Mouse (Mus musculus) limb, embryonic 14.5 days (tissue): ENCODE measurements at regions not wholly inside any gene's neighbourhood (a gene's known extent, or its start where the extent isn't known, plus 50 kb on each side); places are given as distances from the start of the nearest gene placed in this dataset.

Source experiments
- ATAC-seq: fragments of 200-750 bp; cut with Nextera tagmentation; 2 replicates; pipeline ENCODE4 v1.8.0; 2017; ENCODE audit warnings: low read depth, moderate number of reproducible peaks, moderate TSS enrichment; ENCODE audit not compliant: low FRiP score
- DNase-seq: peaks from one replicate; pipeline ENCODE4 v3.0.0-alpha.2; 2015; ENCODE audit warnings: low spot score
- H3K27ac ChIP-seq: fragments of 300-500 bp; sonication (generic); replicated peaks from 2 replicates; pipeline ENCODE4 v1.5.1; 2014; ENCODE audit warnings: low read depth, mild to moderate bottlenecking, low read length, moderate library complexity, mixed read lengths
- H3K27me3 ChIP-seq: fragments of 300-500 bp; sonication (generic); 2 replicates; pipeline ENCODE4 v1.6.1; 2014; ENCODE audit warnings: low read length, mixed read lengths; ENCODE audit not compliant: control insufficient read depth, insufficient read depth
- H3K36me3 ChIP-seq: fragments of 300-500 bp; sonication (generic); 2 replicates; pipeline ENCODE4 v1.6.1; 2014; ENCODE audit warnings: mild to moderate bottlenecking, low read length, moderate library complexity, mixed read lengths; ENCODE audit not compliant: control insufficient read depth, insufficient read depth
- H3K4me1 ChIP-seq: fragments of 300-500 bp; sonication (generic); 2 replicates; pipeline ENCODE4 v1.6.1; 2014; ENCODE audit warnings: antibody characterized with exemption, low read length, mixed read lengths; ENCODE audit not compliant: control insufficient read depth, insufficient read depth
- H3K4me2 ChIP-seq: fragments of 300-500 bp; sonication (generic); replicated peaks from 2 replicates; pipeline ENCODE4 v1.6.1; 2014; ENCODE audit warnings: low read depth, mild to moderate bottlenecking, low read length, moderate library complexity; ENCODE audit not compliant: severe bottlenecking
- H3K4me3 ChIP-seq: fragments of 300-500 bp; sonication (generic); replicated peaks from 2 replicates; pipeline ENCODE4 v1.5.1; 2014; ENCODE audit warnings: low read length
- H3K9ac ChIP-seq: fragments of 300-500 bp; sonication (generic); 2 replicates; pipeline ENCODE4 v1.6.1; 2014; ENCODE audit warnings: mild to moderate bottlenecking, low read depth, low read length, moderate library complexity; ENCODE audit not compliant: severe bottlenecking
- H3K9me3 ChIP-seq: fragments of 300-500 bp; sonication (generic); 2 replicates; pipeline ENCODE4 v1.6.1; 2016; ENCODE audit warnings: low read length; ENCODE audit not compliant: control insufficient read depth
- POLR2A ChIP-seq: fragments of 200-500 bp; IDR thresholded peaks from 2 replicates; pipeline ENCODE4 v1.8.0; 2012; ENCODE audit warnings: inconsistent platforms, mild to moderate bottlenecking, moderate library complexity, borderline replicate concordance; ENCODE audit not compliant: insufficient read depth, insufficient read length; ENCODE audit errors: extremely low read depth
- WGBS: fragments of 180-500 bp; shearing (Covaris S2); extraction: QIAGEN DNeasy Blood & Tissue Kit; methylation state at CpG from one replicate; pipeline ENCODE4 v1.1.7; 2014; 5-methylcytosine and 5-hydroxymethylcytosine counted together

GRCm38 (mm10) chr2:48315306-48315705 lies 498.6 kb upstream of the Acvr2a start:
- no peak for TF ChIP-seq POLR2A
- H3K27ac ChIP-seq, result no peak overlapping the region

GRCm38 (mm10) chr2:48316180-48316889 lies 497.6 kb upstream of the Acvr2a start:
- Histone ChIP-seq H3K4me3 (no peak overlapping the region), H3K36me3 (no peaks in the 10 kb centered on the region), H3K9me3 (no peaks in the 10 kb centered on the region), H3K27ac (no peak overlapping the region), H3K4me2 (no peak overlapping the region), H3K4me1 (peaks cover 15% of the 10 kb centered on the region), H3K9ac (no peak overlapping the region), H3K27me3 (no peaks in the 10 kb centered on the region)
- 75% methylated on average over 8 of the region's 8 CpGs for WGBS
- TF ChIP-seq POLR2A, result no peak
- no peak for DNase-seq
- no peak for ATAC-seq

More at GRCm38 (mm10) chr2:48315306-48315705, 498.6 kb upstream of the Acvr2a start:
- H3K4me3 ChIP-seq, result no peak overlapping the region
- DNase-seq (no peak), ATAC-seq (no peak)
- no peaks in the 10 kb centered on the region for H3K27me3 ChIP-seq
- no peaks in the 10 kb centered on the region for H3K36me3 ChIP-seq
- 94% methylated on average over 3 of the region's 3 CpGs for WGBS
- peaks cover 15% of the 10 kb centered on the region for H3K4me1 ChIP-seq
- no peak overlapping the region for H3K9ac ChIP-seq
- no peaks in the 10 kb centered on the region for H3K9me3 ChIP-seq
- no peak overlapping the region for H3K4me2 ChIP-seq

- DNase-seq (no peak), ATAC-seq (no peak)
- Histone ChIP-seq H3K27ac (peak overlapping the region; percentile 65; the same call in 1 of the 2 replicates), H3K4me3 (no peak overlapping the region), H3K36me3 (no peaks in the 10 kb centered on the region), H3K4me1 (peaks cover 15% of the 10 kb centered on the region), H3K4me2 (no peak overlapping the region), H3K9me3 (no peaks in the 10 kb centered on the region), H3K27me3 (no peaks in the 10 kb centered on the region), H3K9ac (no peak overlapping the region)
- TF ChIP-seq POLR2A, result no peak
- 43% methylated on average over 7 of the region's 7 CpGs for WGBS
Observed at GRCm38 (mm10) chr2:48317821-48318220, 496.1 kb upstream of the Acvr2a start.

- no peak overlapping the region for H3K4me2 ChIP-seq
- TF ChIP-seq POLR2A, result no peak
- no peak overlapping the region for H3K9ac ChIP-seq
- no peaks in the 10 kb centered on the region for H3K27me3 ChIP-seq
- H3K27ac ChIP-seq, result no peak overlapping the region
- 16% methylated on average over 8 of the region's 8 CpGs for WGBS
- peaks cover 15% of the 10 kb centered on the region for H3K4me1 ChIP-seq
- ATAC-seq (peak; percentile 86), DNase-seq (peak; percentile 60)
- H3K9me3 ChIP-seq, result no peaks in the 10 kb centered on the region
- H3K4me3 ChIP-seq, result no peak overlapping the region
- no peaks in the 10 kb centered on the region for H3K36me3 ChIP-seq
Observed at GRCm38 (mm10) chr2:48318384-48319030, 495.4 kb upstream of the Acvr2a start.

- no peak for DNase-seq
- Histone ChIP-seq H3K4me3 (no peak overlapping the region), H3K4me1 (peaks cover 13% of the 10 kb centered on the region), H3K9ac (no peak overlapping the region), H3K36me3 (no peaks in the 10 kb centered on the region), H3K27me3 (no peaks in the 10 kb centered on the region), H3K4me2 (no peak overlapping the region), H3K9me3 (no peaks in the 10 kb centered on the region), H3K27ac (no peak overlapping the region)
- no peak for TF ChIP-seq POLR2A
- 74% methylated on average over 4 of the region's 4 CpGs for WGBS
- no peak for ATAC-seq
Observed at GRCm38 (mm10) chr2:48321471-48321870, 492.4 kb upstream of the Acvr2a start.
